ENCODE assay signal across 29 mouse cellular contexts in genomic region chr3:79228304-79228703, GRCm38 (mm10). TPM values are rescaled to one million over a fixed set of nuclear protein-coding genes. Genes with fewer than 3 reads are reported as not detected.
DNase-seq lines count a peak whose midpoint lies in the region; ATAC-seq lines count a peak whose summit lies in the region.
"Had no signal": no experiment of that assay in that cellular context is flagged by ENCODE, and none has a peak within 500 bp of the region (broad histone marks: within the 10 kb centered on the region; RNA-seq: fewer than 3 reads in every experiment).

No protein-coding gene starts in this region.

- H3K27ac ChIP-seq in hindbrain, embryonic 16.5 days (ENCODE audit: low read depth, low read length): no peak overlapping the region
- no peak overlapping the region for H3K27ac ChIP-seq in hindbrain, embryonic 12.5 days
- no peak overlapping the region for H3K27ac ChIP-seq in midbrain, embryonic 13.5 days
- no peak overlapping the region for H3K27ac ChIP-seq in midbrain, embryonic 11.5 days (ENCODE audit: low read depth, low read length)
- H3K27ac ChIP-seq: embryonic facial prominence, embryonic 10.5 days; embryonic facial prominence, embryonic 13.5 days; forebrain, embryonic 12.5 days; forebrain, embryonic 15.5 days; heart, embryonic 10.5 days; heart, embryonic 13.5 days; hindbrain, embryonic 15.5 days had no signal

- no peaks in the 10 kb centered on the region for H3K27me3 ChIP-seq in hindbrain, embryonic 16.5 days (replicated peaks; ENCODE audit: control insufficient read depth, insufficient read depth, low read length)
- no peaks in the 10 kb centered on the region for H3K27me3 ChIP-seq in hindbrain, embryonic 12.5 days
- no peaks in the 10 kb centered on the region for H3K27me3 ChIP-seq in midbrain, embryonic 13.5 days
- no peaks in the 10 kb centered on the region for H3K27me3 ChIP-seq in midbrain, embryonic 11.5 days (ENCODE audit: control insufficient read depth, insufficient read depth, low read length)
- H3K27me3 ChIP-seq: CH12.LX; embryonic facial prominence, embryonic 13.5 days; forebrain, embryonic 12.5 days; forebrain, embryonic 15.5 days; heart, embryonic 13.5 days; hindbrain, embryonic 15.5 days had no signal

- H3K36me3 ChIP-seq in hindbrain, embryonic 16.5 days (ENCODE audit: control insufficient read depth, insufficient read depth, low read length): no peaks in the 10 kb centered on the region
- no peaks in the 10 kb centered on the region for H3K36me3 ChIP-seq in hindbrain, embryonic 12.5 days
- no peaks in the 10 kb centered on the region for H3K36me3 ChIP-seq in midbrain, embryonic 13.5 days
- H3K36me3 ChIP-seq in midbrain, embryonic 11.5 days (ENCODE audit: control insufficient read depth, insufficient read depth, low read length): no peaks in the 10 kb centered on the region
- H3K36me3 ChIP-seq: embryonic facial prominence, embryonic 10.5 days; embryonic facial prominence, embryonic 13.5 days; forebrain, embryonic 12.5 days; forebrain, embryonic 15.5 days; G1E; heart, embryonic 10.5 days; heart, embryonic 13.5 days; hindbrain, embryonic 15.5 days had no signal

- H3K4me3 ChIP-seq in hindbrain, embryonic 16.5 days (ENCODE audit: low read length): no peak overlapping the region
- no peak overlapping the region for H3K4me3 ChIP-seq in hindbrain, embryonic 12.5 days
- no peak overlapping the region for H3K4me3 ChIP-seq in midbrain, embryonic 13.5 days (replicated peaks)
- no peak overlapping the region for H3K4me3 ChIP-seq in midbrain, embryonic 11.5 days (ENCODE audit: low read depth, low read length)
- H3K4me3 ChIP-seq: embryonic facial prominence, embryonic 10.5 days; embryonic facial prominence, embryonic 13.5 days; erythroblast, embryonic 14.5 days; forebrain, embryonic 12.5 days; forebrain, embryonic 15.5 days; heart, adult 2 months; heart, embryonic 10.5 days; heart, embryonic 13.5 days; hindbrain, embryonic 15.5 days had no signal

- no peak overlapping the region for H3K9ac ChIP-seq in hindbrain, embryonic 16.5 days (ENCODE audit: low read depth, low read length)
- H3K9ac ChIP-seq in hindbrain, embryonic 12.5 days: no peak overlapping the region
- no peak overlapping the region for H3K9ac ChIP-seq in midbrain, embryonic 13.5 days (replicated peaks)
- no peak overlapping the region for H3K9ac ChIP-seq in midbrain, embryonic 11.5 days (ENCODE audit: low read length)
- H3K9ac ChIP-seq: embryonic facial prominence, embryonic 13.5 days; forebrain, embryonic 12.5 days; forebrain, embryonic 15.5 days; heart, embryonic 13.5 days; hindbrain, embryonic 15.5 days had no signal

- H3K4me1 ChIP-seq in hindbrain, embryonic 16.5 days (ENCODE audit: control insufficient read depth, insufficient read depth, low read depth, low read length): no peaks in the 10 kb centered on the region
- H3K4me1 ChIP-seq in hindbrain, embryonic 12.5 days: peaks cover 15% of the 10 kb centered on the region
- H3K4me1 ChIP-seq in midbrain, embryonic 13.5 days (replicated peaks): peaks cover 24% of the 10 kb centered on the region
- no peaks in the 10 kb centered on the region for H3K4me1 ChIP-seq in midbrain, embryonic 11.5 days (ENCODE audit: control insufficient read depth, insufficient read depth, low read length)

- ATAC-seq in hindbrain, embryonic 16.5 days: 0 out of 2 replicates have a peak, but pooled peaks have one; percentile 32
- no peak for ATAC-seq in hindbrain, embryonic 12.5 days (ENCODE audit: low FRiP score)
- ATAC-seq in midbrain, embryonic 13.5 days: 0 out of 2 replicates have a peak, but pooled peaks have one; percentile 37
- ATAC-seq in midbrain, embryonic 11.5 days (ENCODE audit: low FRiP score): no peak
- ATAC-seq in megakaryocyte, adult 5-6 weeks (ENCODE audit: poor library complexity, severe bottlenecking): peak; percentile 61
- ATAC-seq: forebrain, embryonic 15.5 days had no signal

- H3K4me2 ChIP-seq in hindbrain, embryonic 16.5 days (ENCODE audit: low read length): no peak overlapping the region
- H3K4me2 ChIP-seq in hindbrain, embryonic 12.5 days (replicated peaks): no peak overlapping the region
- no peak overlapping the region for H3K4me2 ChIP-seq in midbrain, embryonic 13.5 days (replicated peaks)
- H3K4me2 ChIP-seq in midbrain, embryonic 11.5 days: no peak overlapping the region
- H3K4me2 ChIP-seq: embryonic facial prominence, embryonic 13.5 days; forebrain, embryonic 12.5 days; forebrain, embryonic 15.5 days; heart, embryonic 13.5 days; hindbrain, embryonic 15.5 days had no signal

- no peak for DNase-seq in midbrain, embryonic 11.5 days (ENCODE audit: low spot score, missing footprints)
- DNase-seq in lung, postnatal 4 days: no peak
- no peak for DNase-seq in spleen, adult 18-20 months
- DNase-seq: adrenal gland, adult 2 months; adrenal gland, postnatal 14 days; B cell, adult 2 months; cerebellum, adult 11 months; cerebellum, adult 2 months; cerebellum, adult 9-11 months; cerebellum, postnatal 25 days; embryo, embryonic 11 days; gastrocnemius, postnatal 36 days; heart, adult 2 months; heart, postnatal 14 days; heart, postnatal 4 days had no signal

- no peaks in the 10 kb centered on the region for H3K9me3 ChIP-seq in hindbrain, embryonic 16.5 days (ENCODE audit: control insufficient read depth, low read length)
- H3K9me3 ChIP-seq in hindbrain, embryonic 12.5 days (replicated peaks): no peaks in the 10 kb centered on the region
- no peaks in the 10 kb centered on the region for H3K9me3 ChIP-seq in midbrain, embryonic 13.5 days
- no peaks in the 10 kb centered on the region for H3K9me3 ChIP-seq in midbrain, embryonic 11.5 days (ENCODE audit: control insufficient read depth, low read length)
- H3K9me3 ChIP-seq: embryonic facial prominence, embryonic 10.5 days; embryonic facial prominence, embryonic 13.5 days; forebrain, embryonic 12.5 days; forebrain, embryonic 15.5 days; G1E; heart, embryonic 10.5 days; heart, embryonic 13.5 days; hindbrain, embryonic 15.5 days had no signal

RNA-seq across cellular contexts. Expression of gene Rapgef2, which starts 58.0 kb away (rescaled TPM):
- 11.0 and 12.5 TPM in 2 replicates for polyA plus RNA-seq in hindbrain, embryonic 16.5 days (2015; fragmentation: Nextera tagmentation; extraction: Ambion mirVana)
- 12.1 and 12.4 TPM in 2 replicates for polyA plus RNA-seq in hindbrain, embryonic 12.5 days (2016; fragmentation: Nextera tagmentation; extraction: Ambion mirVana)
- 7.8 and 8.9 TPM in 2 replicates for polyA plus RNA-seq in midbrain, embryonic 13.5 days (2015; fragmentation: Nextera tagmentation; extraction: Ambion mirVana)
- 5.3 and 6.2 TPM in 2 replicates for polyA plus RNA-seq in midbrain, embryonic 11.5 days (2014; fragmentation: Nextera tagmentation; extraction: Ambion mirVana)
- 17.0 and 17.1 TPM in 2 replicates for total RNA-seq in megakaryocyte, adult 5-6 weeks (2015)
- 16.4 and 20.5 TPM in 2 replicates for total RNA-seq in megakaryocyte, adult 5-6 weeks (2017)

Comparison
In these comparisons a context has a peak if more than half of its experiments do, and no peak if none do; other contexts are left out.
1. ATAC-seq: peak in hindbrain, embryonic 16.5 days (single experiment), midbrain, embryonic 13.5 days (single experiment) and megakaryocyte, adult 5-6 weeks (single experiment); none in hindbrain, embryonic 12.5 days (single experiment) and midbrain, embryonic 11.5 days (single experiment).